Mouse (Mus musculus) CH12.LX (cell line): ENCODE data around the gene Echdc3. TPM values are rescaled to one million over a fixed set of nuclear protein-coding genes. Genes with fewer than 3 reads are reported as not detected.

Experiments used
- DNase-seq: peaks from one replicate; pipeline ENCODE4 v3.0.0-alpha.2; 2013; ENCODE audit errors: extremely low read depth
- H3K27ac ChIP-seq: 2 replicates; pipeline ENCODE4 v1.5.1; 2012; ENCODE audit warnings: low read depth, mild to moderate bottlenecking, control low read depth, moderate library complexity; ENCODE audit not compliant: insufficient read depth
- H3K27me3 ChIP-seq: replicated peaks from 2 replicates; pipeline ENCODE3; 2012; ENCODE audit warnings: inconsistent platforms
- H3K36me3 ChIP-seq, 2 experiments: replicated peaks in 1 of 2; 2 replicates each; pipeline versions ENCODE3 to v1.6.1; 2012; ENCODE audit warnings: inconsistent platforms in 1 of 2, low read length in 1 of 2, mild to moderate bottlenecking in 1 of 2, mixed read lengths in 1 of 2, moderate library complexity in 1 of 2; ENCODE audit not compliant: control insufficient read depth in 1 of 2, insufficient read depth in 1 of 2
- H3K4me1 ChIP-seq, 2 experiments: 2 replicates each; pipeline ENCODE4 v1.6.1; 2012; ENCODE audit warnings: inconsistent platforms in 1 of 2, moderate library complexity in 1 of 2; ENCODE audit not compliant: insufficient read depth in 2 of 2, control insufficient read depth in 1 of 2
- H3K4me2 ChIP-seq: 2 replicates; pipeline ENCODE4 v1.6.1; 2012; ENCODE audit warnings: low read depth, mild to moderate bottlenecking, control low read depth; ENCODE audit not compliant: poor library complexity, insufficient read depth, severe bottlenecking
- H3K4me3 ChIP-seq, 3 experiments: fragments of 150-350 bp in 1 of 3; sonication (generic) in 1 of 3; replicated peaks in 1 of 3; 2 replicates each; pipeline versions ENCODE3 to v1.5.1; 2011 to 2012; ENCODE audit warnings: low read depth in 2 of 3, low read length in 2 of 3, mild to moderate bottlenecking in 2 of 3, moderate library complexity in 2 of 3, control low read depth in 1 of 3, improper control_type of control experiment in 1 of 3, inconsistent platforms in 1 of 3, mixed read lengths in 1 of 3; ENCODE audit not compliant: poor library complexity in 1 of 3
- H3K79me2 ChIP-seq: replicated peaks from 2 replicates; pipeline ENCODE4 v1.6.1; 2012; ENCODE audit warnings: mild to moderate bottlenecking, moderate library complexity; ENCODE audit not compliant: control insufficient read depth, poor library complexity, insufficient read depth, severe bottlenecking; ENCODE audit errors: extremely low read depth
- H3K9ac ChIP-seq: 2 replicates; pipeline ENCODE4 v1.6.1; 2012; ENCODE audit warnings: low read depth, mild to moderate bottlenecking, control low read depth, moderate library complexity; ENCODE audit not compliant: insufficient read depth
- H3K9me3 ChIP-seq: replicated peaks from 2 replicates; pipeline ENCODE3; 2012; ENCODE audit warnings: low read length, inconsistent platforms, mixed read lengths
- CHD1 ChIP-seq: IDR thresholded peaks from 2 replicates; pipeline ENCODE4 v1.6.1; 2012; ENCODE audit warnings: low read depth, low read length, improper control_type of control experiment, inconsistent platforms
- CHD2 ChIP-seq: IDR thresholded peaks from 2 replicates; pipeline ENCODE4 v1.6.1; 2011; ENCODE audit warnings: low read length, improper control_type of control experiment
- CTCF ChIP-seq, 2 experiments: IDR thresholded peaks in 1 of 2; conservative IDR thresholded peaks in 1 of 2; 2 replicates each; pipeline ENCODE4 v1.5.1; 2011 to 2012; ENCODE audit warnings: low read depth in 2 of 2, low read length in 2 of 2, improper control_type of control experiment in 1 of 2, inconsistent platforms in 1 of 2, mild to moderate bottlenecking in 1 of 2, moderate library complexity in 1 of 2
- EP300 ChIP-seq: IDR thresholded peaks from 2 replicates; pipeline ENCODE4 v1.6.1; 2011; ENCODE audit warnings: low read length, improper control_type of control experiment
- ETS1 ChIP-seq: conservative IDR thresholded peaks from 2 replicates; pipeline ENCODE4 v1.6.1; 2012; ENCODE audit warnings: low read depth, mild to moderate bottlenecking, inconsistent platforms, low read length, improper control_type of control experiment, moderate library complexity
- GABPA ChIP-seq: IDR thresholded peaks from 2 replicates; pipeline ENCODE4 v1.6.1; 2012; ENCODE audit warnings: low read depth, low read length, improper control_type of control experiment, inconsistent platforms; ENCODE audit not compliant: insufficient replicate concordance
- HCFC1 ChIP-seq: IDR thresholded peaks from 2 replicates; pipeline ENCODE4 v1.6.1; 2012; ENCODE audit warnings: low read depth, mild to moderate bottlenecking, inconsistent platforms, low read length, improper control_type of control experiment
- JUN ChIP-seq: IDR thresholded peaks from 2 replicates; pipeline ENCODE4 v1.6.1; 2011; ENCODE audit warnings: low read depth, mild to moderate bottlenecking, low read length, improper control_type of control experiment, moderate library complexity; ENCODE audit not compliant: insufficient read depth
- JUND ChIP-seq: conservative IDR thresholded peaks from 2 replicates; pipeline ENCODE4 v1.6.1; 2011; ENCODE audit warnings: low read depth, low read length, improper control_type of control experiment
- MAX ChIP-seq: IDR thresholded peaks from 2 replicates; pipeline ENCODE4 v1.6.1; 2011; ENCODE audit warnings: low read length, improper control_type of control experiment
- MAZ ChIP-seq: IDR thresholded peaks from 2 replicates; pipeline ENCODE4 v1.6.1; 2012; ENCODE audit warnings: low read depth, mild to moderate bottlenecking, inconsistent platforms, low read length, improper control_type of control experiment, moderate library complexity
- NRF1 ChIP-seq: IDR thresholded peaks from 2 replicates; pipeline ENCODE4 v1.6.1; 2014; ENCODE audit warnings: low read depth, mild to moderate bottlenecking, inconsistent platforms, low read length, improper control_type of control experiment, moderate library complexity
- PAX5 ChIP-seq: IDR thresholded peaks from 2 replicates; pipeline ENCODE4 v1.6.1; 2012; ENCODE audit warnings: low read length, inconsistent platforms, mixed read lengths
- POLR2A ChIP-seq: IDR thresholded peaks from 2 replicates; pipeline ENCODE4 v1.6.1; 2011; ENCODE audit warnings: low read depth, mild to moderate bottlenecking, improper control_type of control experiment, low read length
- POLR2AphosphoS2 ChIP-seq: IDR thresholded peaks from 2 replicates; pipeline ENCODE4 v1.6.1; 2011; ENCODE audit warnings: low read depth, low read length, improper control_type of control experiment
- RAD21 ChIP-seq: IDR thresholded peaks from 2 replicates; pipeline ENCODE4 v1.6.1; 2011; ENCODE audit warnings: low read depth, mild to moderate bottlenecking, low read length, improper control_type of control experiment, moderate library complexity
- SIN3A ChIP-seq: IDR thresholded peaks from 2 replicates; pipeline ENCODE4 v1.6.1; 2012; ENCODE audit warnings: low read length, improper control_type of control experiment, inconsistent platforms
- SMC3 ChIP-seq: IDR thresholded peaks from 2 replicates; pipeline ENCODE4 v1.6.1; 2011; ENCODE audit warnings: low read depth, low read length, improper control_type of control experiment
- TBP ChIP-seq: conservative IDR thresholded peaks from 2 replicates; pipeline ENCODE4 v1.6.1; 2011; ENCODE audit warnings: low read depth, low read length, improper control_type of control experiment
- TCF12 ChIP-seq: IDR thresholded peaks from 2 replicates; pipeline ENCODE4 v1.6.1; 2014; ENCODE audit warnings: low read depth, mild to moderate bottlenecking, inconsistent platforms, low read length, improper control_type of control experiment
- UBTF ChIP-seq: IDR thresholded peaks from 2 replicates; pipeline ENCODE4 v1.6.1; 2012; ENCODE audit warnings: low read depth, mild to moderate bottlenecking, inconsistent platforms, low read length, improper control_type of control experiment, moderate library complexity
- USF1 ChIP-seq: IDR thresholded peaks from 2 replicates; pipeline ENCODE4 v1.6.1; 2014; ENCODE audit warnings: low read depth, mild to moderate bottlenecking, inconsistent platforms, low read length, improper control_type of control experiment
- USF2 ChIP-seq: conservative IDR thresholded peaks from 2 replicates; pipeline ENCODE4 v1.6.1; 2011; ENCODE audit warnings: low read depth, low read length, improper control_type of control experiment
- ZC3H11A ChIP-seq: IDR thresholded peaks from 2 replicates; pipeline ENCODE4 v1.6.1; 2012; ENCODE audit warnings: low read depth, mild to moderate bottlenecking, inconsistent platforms, low read length, improper control_type of control experiment
- ZKSCAN1 ChIP-seq: IDR thresholded peaks from 2 replicates; pipeline ENCODE4 v1.6.1; 2012; ENCODE audit warnings: low read depth, inconsistent platforms, low read length, improper control_type of control experiment, borderline replicate concordance
- ZNF384 ChIP-seq: IDR thresholded peaks from 2 replicates; pipeline ENCODE4 v1.6.1; 2012; ENCODE audit warnings: low read depth, low read length, improper control_type of control experiment, inconsistent platforms
- dilution Hi-C: fragments of 300-500 bp; cut with MboI; formaldehyde crosslinking; loops from 2 replicates; pipeline ENCODE4 v1.14.3; 2020; ENCODE audit warnings: low sequenced_read_pairs; ENCODE audit not compliant: extremely low pct_unique_long_range_greater_than_20kb, extremely low pct_ligation_motif_present
- in situ Hi-C: fragments of 300-500 bp; cut with MboI; formaldehyde crosslinking; loops from 3 replicates; pipeline ENCODE4 v1.14.3; 2019; ENCODE audit warnings: low sequenced_read_pairs, low pct_ligation_motif_present, low pct_unique_long_range_greater_than_20kb, mixed read lengths
- polyA plus RNA-seq: library from polyadenylated mRNA; unstranded; fragments of >175 nt; gene quantifications from 2 replicates; pipeline ENCODE4 v1.2.1, GENCODE M21; 2012; ENCODE audit warnings: low read depth; ENCODE audit not compliant: insufficient read length
- total RNA-seq, 2 experiments: library from RNA; depleted of rRNA; stranded (reverse); fragments of 300-350 nt in 1 of 2; fragments of >200 nt in 1 of 2; gene quantifications; 2 replicates each; pipeline ENCODE4 v1.2.3; 2012 to 2014

Gene Echdc3
- total and polyA plus RNA-seq, 3 experiments: 9.2 to 17.4 (median 10.6) TPM

DNA sequence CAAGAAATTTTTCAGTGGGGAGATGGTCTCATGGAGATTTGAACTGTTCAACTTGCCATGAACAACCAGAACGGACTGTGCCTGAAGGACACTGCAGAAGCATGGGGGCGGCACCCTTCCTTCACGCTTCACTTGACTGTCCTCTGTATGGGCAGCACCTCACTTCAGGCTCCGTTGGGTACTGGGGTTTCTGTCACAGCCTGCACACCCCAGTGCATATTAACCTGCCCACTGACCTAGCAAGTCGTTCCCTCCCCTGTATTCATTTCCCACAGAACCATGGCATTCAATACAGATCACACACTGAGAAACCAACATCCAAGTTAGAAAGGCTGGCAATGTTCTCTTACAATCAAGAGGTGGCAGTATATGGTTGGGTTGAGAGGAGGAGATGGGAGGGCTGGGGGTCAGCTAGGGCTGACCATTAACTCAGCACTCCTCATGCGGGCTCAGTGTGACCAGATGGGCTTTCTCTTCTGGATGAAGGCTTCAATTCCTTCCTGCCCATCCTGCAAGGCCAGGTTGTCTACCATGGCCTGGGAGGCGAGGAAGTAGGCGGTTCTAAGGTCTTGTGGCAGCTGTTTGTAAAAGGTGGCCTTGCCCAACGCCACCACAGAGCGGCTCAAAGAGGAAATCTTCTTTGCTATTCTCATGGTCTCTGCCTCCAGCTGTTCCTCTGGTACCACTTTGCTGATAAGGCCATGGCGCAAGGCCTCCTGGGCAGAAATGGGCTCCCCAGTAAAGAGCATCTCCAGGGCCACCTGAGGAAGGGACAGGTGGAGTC, 23.8 kb downstream of the Echdc3 start:
- no peak overlapping the region for H3K27ac ChIP-seq
- peaks cover 3 to 37% of the 10 kb centered on the region in 2 experiments; a peak in 3 of 4 replicates for H3K4me1 ChIP-seq
- no peak overlapping the region for H3K9ac ChIP-seq
- no peaks in the 10 kb centered on the region for H3K27me3 ChIP-seq
- peaks cover 3% of the 10 kb centered on the region for H3K9me3 ChIP-seq
- H3K79me2 ChIP-seq: no peaks in the 10 kb centered on the region
- TF ChIP-seq SIN3A (no peak), CHD1 (no peak), ZC3H11A (no peak), USF2 (no peak), HCFC1 (no peak), CHD2 (no peak), ZKSCAN1 (no peak), ZNF384 (no peak), MAX (no peak), ETS1 (peak; percentile 52), MAZ (no peak), JUND (no peak), JUN (no peak), RAD21 (peak; percentile 30), USF1 (no peak), GABPA (no peak), EP300 (no peak), CTCF (conservative IDR thresholded peaks at IDR 0.05 in 1 of 2, IDR thresholded peaks at IDR 0.05 in 1 of 2; ENCODE audit: low read depth in 2 of 2, low read length in 2 of 2) (peak in 1 of 2 experiments; percentile 41; a peak in 2 of 4 replicates), UBTF (no peak), TBP (no peak), PAX5 (no peak), POLR2AphosphoS2 (no peak), SMC3 (0 out of 2 replicates have a peak, but pooled peaks have one; percentile 14), POLR2A (no peak), TCF12 (peak; percentile 20; the same call in 1 of the 2 replicates), NRF1 (no peak)
- H3K36me3 ChIP-seq: peaks cover 0 to 19% of the 10 kb centered on the region in 2 experiments
- peak; percentile 58 for DNase-seq
- dilution Hi-C loops (no loop called here), in situ Hi-C loops (no loop called here)
- no peak overlapping the region for H3K4me2 ChIP-seq
- no peak overlapping the region for H3K4me3 ChIP-seq
